In genomic region chr7:64048452-64049182, GRCm38 (mm10) we compare ENCODE assay signal across 8 mouse cellular contexts.
DNase-seq lines count a peak whose midpoint lies in the region; ATAC-seq and TF ChIP-seq lines count a peak whose summit lies in the region.

No protein-coding gene starts in this region.

- peak overlapping the region; percentile 83 for H3K4me2 ChIP-seq in embryonic facial prominence, embryonic 11.5 days (ENCODE audit: low read depth, low read length)
- H3K4me2 ChIP-seq in kidney, postnatal 0 days (ENCODE audit: low read length), result peak overlapping the region; percentile 82
- H3K4me2 ChIP-seq in lung, embryonic 15.5 days, result peak overlapping the region; percentile 88

- no peak overlapping the region for H3K27ac ChIP-seq in embryonic facial prominence, embryonic 11.5 days (replicated peaks; ENCODE audit: low read depth, low read length)
- peak overlapping the region; percentile 58 for H3K27ac ChIP-seq in kidney, postnatal 0 days
- 0 out of 2 replicates have a peak overlapping the region, but pooled peaks have one; percentile 49 for H3K27ac ChIP-seq in lung, embryonic 15.5 days

- peak; percentile 52 for TF ChIP-seq CTCF in kidney, postnatal 0 days (IDR thresholded peaks at IDR 0.05; ENCODE audit: low read depth)

- peak overlapping the region; percentile 41 for H3K4me3 ChIP-seq in embryonic facial prominence, embryonic 11.5 days (ENCODE audit: low read depth, low read length)
- H3K4me3 ChIP-seq in kidney, postnatal 0 days (replicated peaks; ENCODE audit: low read depth, low read length), result peak overlapping the region; percentile 33
- peak overlapping the region; percentile 46 for H3K4me3 ChIP-seq in lung, embryonic 15.5 days

- H3K36me3 ChIP-seq in embryonic facial prominence, embryonic 11.5 days (replicated peaks; ENCODE audit: control insufficient read depth, insufficient read depth, low read depth, low read length), result no peaks in the 10 kb centered on the region
- H3K36me3 ChIP-seq in kidney, postnatal 0 days (ENCODE audit: insufficient read depth, low read length), result no peaks in the 10 kb centered on the region
- no peaks in the 10 kb centered on the region for H3K36me3 ChIP-seq in lung, embryonic 15.5 days

- peak overlapping the region; percentile 78 for H3K9ac ChIP-seq in embryonic facial prominence, embryonic 11.5 days (replicated peaks; ENCODE audit: low read length)
- H3K9ac ChIP-seq in kidney, postnatal 0 days (ENCODE audit: low read depth, low read length), result peak overlapping the region; percentile 47; the same call in 1 of the 2 replicates
- peak overlapping the region; percentile 62 for H3K9ac ChIP-seq in lung, embryonic 15.5 days

- H3K9me3 ChIP-seq in embryonic facial prominence, embryonic 11.5 days (replicated peaks; ENCODE audit: control insufficient read depth, low read length), result no peaks in the 10 kb centered on the region
- no peaks in the 10 kb centered on the region for H3K9me3 ChIP-seq in kidney, postnatal 0 days (replicated peaks; ENCODE audit: low read length)
- H3K9me3 ChIP-seq in lung, embryonic 15.5 days, result no peaks in the 10 kb centered on the region

- no peaks in the 10 kb centered on the region for H3K27me3 ChIP-seq in embryonic facial prominence, embryonic 11.5 days (ENCODE audit: control insufficient read depth, insufficient read depth, low read length)
- no peaks in the 10 kb centered on the region for H3K27me3 ChIP-seq in kidney, postnatal 0 days (ENCODE audit: insufficient read depth, low read length)
- H3K27me3 ChIP-seq in lung, embryonic 15.5 days, result no peaks in the 10 kb centered on the region

- DNase-seq in urinary bladder, postnatal 4 days (ENCODE audit: low spot score in 2 of 2), result peak; percentile 50 to 76
- no peak for DNase-seq in urinary bladder, postnatal 10 days (ENCODE audit: low spot score)
- peak; percentile 89 for DNase-seq in embryonic facial prominence, embryonic 11.5 days (ENCODE audit: low spot score)
- peak; percentile 32 to 42 for DNase-seq in heart, adult 9 months (ENCODE audit: low spot score in 2 of 2)
- peak; percentile 89 for DNase-seq in kidney, postnatal 0 days (ENCODE audit: low spot score)
- DNase-seq in testis, postnatal 14 days (ENCODE audit: low spot score), result peak; percentile 26

- WGBS in embryonic facial prominence, embryonic 11.5 days, result 5% methylated on average over 21 of the region's 21 CpGs
- WGBS in kidney, postnatal 0 days, result 8% methylated on average over 21 of the region's 21 CpGs
- 3% methylated on average over 21 of the region's 21 CpGs for WGBS in lung, embryonic 15.5 days

- peak; percentile 86 for ATAC-seq in embryonic facial prominence, embryonic 11.5 days (replicated peaks; ENCODE audit: insufficient number of reproducible peaks, low FRiP score, low TSS enrichment, low read depth)
- peak; percentile 93 for ATAC-seq in kidney, postnatal 0 days (replicated peaks; ENCODE audit: low FRiP score, low read depth)
- ATAC-seq in lung, embryonic 15.5 days (ENCODE audit: borderline replicate concordance, extremely low read depth, low FRiP score, low TSS enrichment), result peak; percentile 92
- ATAC-seq in neutrophil, adult 5-6 weeks (ENCODE audit: extremely low read depth, insufficient number of reproducible peaks, low FRiP score, poor library complexity, severe bottlenecking), result peak; percentile 37

- no peaks in the 10 kb centered on the region for H3K4me1 ChIP-seq in embryonic facial prominence, embryonic 11.5 days (ENCODE audit: control insufficient read depth, insufficient read depth, low read length)
- no peaks in the 10 kb centered on the region for H3K4me1 ChIP-seq in kidney, postnatal 0 days (replicated peaks; ENCODE audit: insufficient read depth, low read length)
- peaks cover 16% of the 10 kb centered on the region for H3K4me1 ChIP-seq in lung, embryonic 15.5 days

Comparison
In these comparisons a context has a peak if more than half of its experiments do, and no peak if none do; other contexts are left out.
1. ATAC-seq: peak in every context shown above with its lines; median percentile 93 in kidney, postnatal 0 days; 92 in lung, embryonic 15.5 days; 86 in embryonic facial prominence, embryonic 11.5 days; 37 in neutrophil, adult 5-6 weeks.